Mouse (Mus musculus): ENCODE data around the gene Farp1.

Gene Farp1

DNA sequence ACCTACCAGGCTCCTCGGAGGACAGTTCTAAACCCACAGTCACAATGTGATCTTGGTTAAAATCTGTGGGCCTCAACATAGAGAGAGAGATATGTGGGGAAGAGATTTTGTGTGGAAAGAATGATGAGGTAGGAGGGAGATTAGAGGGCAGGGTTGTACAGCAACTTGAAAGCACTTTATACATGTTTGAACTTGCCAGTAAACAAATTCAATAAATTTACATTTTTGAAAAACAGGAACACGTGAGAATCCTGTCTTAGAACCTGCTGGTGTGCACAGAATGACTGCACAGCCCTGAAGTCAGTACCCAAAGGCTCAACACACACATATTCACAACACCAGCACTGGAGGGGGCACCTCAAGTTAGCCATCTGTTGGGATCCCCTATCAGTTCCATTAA lies 276.1 kb downstream of the Farp1 start:
- DNase-seq (ENCODE audit: low read depth, low spot score), result no peak

DNA sequence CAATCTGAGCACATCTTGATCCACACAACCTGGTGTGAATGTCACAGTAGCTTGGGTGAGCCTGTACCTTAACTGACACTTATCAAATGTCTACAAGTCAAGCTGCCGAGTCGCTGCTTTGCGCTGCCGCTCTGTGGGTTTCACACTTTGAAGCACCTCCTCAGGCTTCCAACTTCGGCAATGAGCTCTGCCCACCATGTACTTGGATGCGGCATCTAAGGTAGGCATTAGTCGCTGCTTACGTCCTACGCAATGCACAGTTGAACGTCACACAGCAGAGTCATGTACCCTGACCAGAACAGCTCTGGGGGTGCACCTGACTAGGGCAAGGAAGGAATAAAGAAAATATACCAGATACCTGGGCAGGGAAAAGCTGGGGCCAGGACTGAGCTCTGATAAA lies 278.3 kb downstream of the Farp1 start:
- DNase-seq (ENCODE audit: low read depth, low spot score), result no peak

DNA sequence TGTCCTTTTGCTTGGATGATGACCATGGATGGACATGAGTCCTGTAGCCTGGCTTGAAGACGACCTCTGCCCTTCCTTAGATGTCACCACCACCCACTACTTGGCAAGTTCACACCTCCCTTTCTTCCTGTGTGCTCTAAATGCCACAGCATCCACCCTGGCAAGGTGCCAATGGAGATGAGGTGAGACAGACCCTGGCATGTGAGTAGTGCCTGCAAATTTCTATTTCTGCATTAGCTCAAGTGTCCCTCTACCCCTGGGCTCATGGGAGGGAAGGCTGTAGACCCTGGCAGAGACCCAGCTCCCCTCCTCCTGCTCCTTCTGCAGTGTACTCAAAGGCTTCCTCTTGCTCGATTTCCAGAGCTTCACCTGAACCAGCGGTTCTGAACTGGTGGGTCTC lies 279.9 kb downstream of the Farp1 start:
- no peak for DNase-seq (ENCODE audit: low read depth, low spot score)

DNA sequence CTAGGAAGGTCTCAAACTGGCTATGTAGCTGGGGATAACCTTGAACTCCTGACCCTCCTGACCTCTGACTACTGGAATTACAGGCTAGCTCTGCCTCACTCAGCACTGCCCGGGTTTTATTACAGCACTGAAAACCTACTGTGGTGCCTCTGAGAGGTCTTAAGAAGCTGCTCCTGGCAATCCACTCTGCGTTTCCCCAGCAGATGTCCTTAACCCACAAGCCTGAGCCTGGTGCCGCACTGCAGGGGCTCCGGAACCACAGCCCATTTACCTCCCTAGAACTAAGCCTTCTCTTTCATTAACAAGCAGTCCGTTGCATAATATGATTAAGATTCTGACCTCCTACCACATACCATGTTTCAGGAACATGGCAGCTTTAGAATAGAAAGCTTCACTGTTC lies 281.1 kb downstream of the Farp1 start:
- DNase-seq (ENCODE audit: low read depth, low spot score), result no peak

DNA sequence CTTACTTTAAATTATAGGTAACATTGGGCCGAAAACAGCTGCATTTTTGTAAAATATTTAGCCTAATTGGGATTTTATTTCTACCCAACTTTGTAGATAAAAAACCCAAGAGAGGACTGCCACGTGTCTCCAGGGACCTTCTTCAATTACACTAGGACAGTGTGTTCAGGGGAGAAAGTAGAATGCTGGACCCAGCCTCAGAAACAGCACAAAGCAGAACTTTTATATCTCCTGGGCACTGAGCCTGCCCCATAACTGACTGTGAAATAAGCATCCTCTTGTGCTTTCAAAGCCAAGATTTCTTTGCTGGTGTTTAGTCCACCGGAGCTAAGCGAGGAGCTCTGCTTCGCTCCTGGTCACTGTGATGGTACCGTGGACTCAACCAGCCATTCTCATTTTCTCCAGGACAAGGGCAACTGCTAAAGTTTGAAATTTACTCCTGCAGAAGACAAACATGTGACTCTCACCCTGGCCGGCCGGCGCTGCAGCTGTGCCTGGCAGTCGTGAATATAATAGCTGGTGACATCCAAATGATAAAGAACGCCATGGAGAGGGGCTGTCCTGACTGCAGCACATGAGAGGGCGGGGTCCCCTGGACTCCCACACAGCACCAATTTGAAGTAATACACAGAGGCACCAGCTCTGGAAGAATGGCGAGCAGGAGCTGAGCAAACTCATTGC lies 281.8 kb downstream of the Farp1 start:
- DNase-seq (ENCODE audit: low read depth, low spot score), result no peak

DNA sequence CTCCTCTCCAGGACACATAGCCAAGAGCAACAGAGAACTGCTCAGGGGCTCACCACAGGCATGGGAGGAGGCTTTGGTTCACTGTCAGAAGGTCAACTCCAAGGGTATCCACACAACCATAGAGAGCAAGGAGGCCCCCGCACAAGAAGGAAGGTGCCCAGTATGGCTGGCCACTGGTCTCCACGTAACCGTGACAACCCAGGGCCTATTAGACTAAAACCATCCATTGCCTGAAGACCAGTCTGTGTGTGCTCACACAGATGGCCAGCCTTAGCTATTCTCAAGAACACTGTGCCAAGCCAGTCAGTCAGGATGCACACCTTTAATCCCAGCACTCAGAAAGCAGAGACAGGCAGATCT lies 282.3 kb downstream of the Farp1 start:
- DNase-seq (ENCODE audit: low read depth, low spot score), result no peak

DNA sequence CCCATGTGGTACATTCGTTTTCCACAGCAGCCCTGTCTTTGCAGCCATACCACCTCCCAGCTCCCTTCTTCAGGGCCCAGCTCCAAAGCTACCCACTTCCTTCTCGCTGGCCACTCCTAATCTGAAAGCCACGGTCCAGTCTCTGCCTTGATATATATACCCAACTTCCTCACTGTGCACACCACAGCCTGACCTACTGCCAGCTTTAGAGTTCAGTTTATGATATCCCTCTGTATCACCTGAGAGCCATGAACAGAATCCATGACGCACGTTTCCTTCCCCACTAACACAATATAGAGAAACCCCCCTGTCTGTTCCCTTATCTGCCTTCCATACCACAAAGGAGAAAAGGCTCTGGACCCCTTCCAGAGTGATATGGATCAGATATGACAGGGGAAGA lies 283.4 kb downstream of the Farp1 start:
- DNase-seq (ENCODE audit: low read depth, low spot score), result no peak

DNA sequence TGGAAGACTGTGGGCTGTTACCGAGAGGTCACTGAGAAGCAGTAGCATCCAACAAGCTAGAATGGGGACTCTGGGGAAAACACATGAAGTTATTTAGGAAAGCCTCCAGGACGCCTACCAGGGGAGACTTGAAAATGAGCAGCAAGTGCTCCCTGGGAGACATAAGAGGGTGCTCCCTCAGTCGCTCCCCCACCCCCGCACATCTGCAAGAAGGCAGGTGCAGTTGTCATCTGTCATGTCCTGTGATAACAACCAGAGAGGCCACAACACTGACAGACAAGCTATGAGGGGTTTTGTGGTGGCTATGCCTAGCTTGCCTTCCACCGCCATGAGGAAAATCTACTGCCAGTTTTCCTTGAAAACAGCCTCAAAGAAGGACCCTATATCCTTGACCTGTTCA lies 287.1 kb downstream of the Farp1 start:
- DNase-seq (ENCODE audit: low read depth, low spot score), result no peak

DNA sequence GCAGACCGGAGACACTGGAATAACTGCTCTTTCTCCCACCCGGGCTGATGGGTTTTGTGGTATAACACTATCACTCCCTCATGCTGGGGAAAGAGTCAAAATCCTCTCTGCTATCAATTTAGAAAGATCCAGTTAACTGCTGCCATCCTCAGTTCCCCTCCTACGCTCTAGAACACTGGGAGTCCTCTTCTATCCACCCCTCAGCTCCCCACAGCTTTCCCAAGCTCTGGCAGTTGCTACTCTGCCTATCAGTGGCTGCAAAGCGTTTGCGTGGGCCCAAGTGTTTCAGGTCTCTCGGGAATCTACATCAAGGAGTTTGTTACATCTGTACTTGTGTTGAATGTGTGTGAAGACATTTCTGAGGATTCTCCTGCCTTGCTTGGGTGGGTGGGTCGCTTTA lies 287.6 kb downstream of the Farp1 start:
- no peak for DNase-seq (ENCODE audit: low read depth, low spot score)

DNA sequence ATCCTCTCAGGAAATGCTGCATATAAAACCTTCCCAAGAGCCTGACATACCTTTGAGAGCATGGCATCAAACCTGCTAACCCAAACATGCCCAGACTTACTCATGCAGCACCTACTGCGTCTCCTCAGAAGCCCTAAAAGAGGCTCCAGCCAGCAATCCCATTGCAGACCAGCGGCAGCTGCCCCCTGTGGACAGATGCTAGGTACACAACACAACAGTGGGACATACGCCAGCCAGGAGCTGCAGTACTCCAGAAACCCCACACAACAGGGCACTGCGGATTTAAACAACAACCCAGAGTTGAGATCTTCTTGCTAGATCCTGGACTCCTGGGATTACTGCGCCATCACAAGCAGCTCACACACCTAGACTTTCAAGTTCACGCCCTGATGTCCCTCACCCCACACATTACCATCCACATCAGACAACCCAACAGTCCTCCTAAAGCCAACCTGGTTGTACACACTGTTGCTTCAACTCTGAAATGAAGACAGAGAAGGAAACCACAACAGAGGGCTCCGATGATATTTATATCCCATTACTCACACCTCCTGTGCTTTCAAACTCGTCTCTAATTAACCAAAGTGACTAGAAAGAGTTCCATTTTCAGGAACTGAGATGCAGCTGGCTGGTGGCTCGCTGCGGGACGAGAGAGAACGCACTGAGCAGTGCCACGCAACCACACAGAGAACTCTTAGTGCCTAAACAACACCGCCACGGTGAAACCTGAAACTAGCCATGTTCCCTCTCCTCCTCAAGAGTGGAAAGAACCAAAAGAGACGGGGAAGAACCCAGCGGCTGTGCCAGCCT lies 289.7 kb downstream of the Farp1 start:
- DNase-seq (ENCODE audit: low read depth, low spot score), result no peak

DNA sequence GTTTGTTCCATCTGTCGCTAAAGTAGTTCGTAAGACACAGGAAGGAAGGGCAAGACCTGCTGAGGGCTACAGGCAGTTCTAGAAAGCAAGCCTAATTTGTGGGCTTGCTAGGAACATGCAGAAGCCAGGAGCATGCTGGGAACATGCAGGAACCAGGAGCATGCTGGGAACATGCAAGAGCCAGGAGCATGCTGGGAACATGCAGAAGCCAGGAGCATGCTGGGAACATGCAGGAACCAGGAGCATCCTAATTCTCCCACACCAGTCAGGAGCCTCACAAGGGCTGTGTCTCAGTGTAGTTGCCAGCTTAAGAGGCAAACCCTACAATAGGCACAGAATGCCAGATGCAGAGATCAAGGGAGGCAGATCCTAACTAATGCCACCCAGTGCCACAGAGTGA lies 291.4 kb downstream of the Farp1 start:
- DNase-seq (ENCODE audit: low read depth, low spot score), result no peak

DNA sequence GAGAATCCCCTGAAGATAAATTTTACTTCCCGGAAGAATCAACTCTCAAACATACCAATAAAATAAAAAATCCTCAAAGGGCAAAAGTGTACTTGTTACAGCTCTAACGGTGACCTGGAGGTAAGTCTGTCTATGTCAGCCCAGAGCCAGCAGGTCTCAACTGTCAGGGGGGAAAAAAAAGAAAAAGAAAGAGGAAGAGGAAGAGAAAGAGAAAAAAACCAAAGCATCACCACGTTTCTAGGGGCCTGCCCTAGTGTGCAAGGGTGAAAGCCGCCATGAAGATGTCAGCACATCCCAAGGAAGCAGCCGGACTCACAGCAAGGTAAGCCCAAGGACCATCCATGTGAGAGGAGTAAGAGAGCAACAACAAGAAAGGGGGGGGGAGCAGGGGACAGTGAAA lies 293.9 kb downstream of the Farp1 start:
- DNase-seq (ENCODE audit: low read depth, low spot score), result no peak

DNA sequence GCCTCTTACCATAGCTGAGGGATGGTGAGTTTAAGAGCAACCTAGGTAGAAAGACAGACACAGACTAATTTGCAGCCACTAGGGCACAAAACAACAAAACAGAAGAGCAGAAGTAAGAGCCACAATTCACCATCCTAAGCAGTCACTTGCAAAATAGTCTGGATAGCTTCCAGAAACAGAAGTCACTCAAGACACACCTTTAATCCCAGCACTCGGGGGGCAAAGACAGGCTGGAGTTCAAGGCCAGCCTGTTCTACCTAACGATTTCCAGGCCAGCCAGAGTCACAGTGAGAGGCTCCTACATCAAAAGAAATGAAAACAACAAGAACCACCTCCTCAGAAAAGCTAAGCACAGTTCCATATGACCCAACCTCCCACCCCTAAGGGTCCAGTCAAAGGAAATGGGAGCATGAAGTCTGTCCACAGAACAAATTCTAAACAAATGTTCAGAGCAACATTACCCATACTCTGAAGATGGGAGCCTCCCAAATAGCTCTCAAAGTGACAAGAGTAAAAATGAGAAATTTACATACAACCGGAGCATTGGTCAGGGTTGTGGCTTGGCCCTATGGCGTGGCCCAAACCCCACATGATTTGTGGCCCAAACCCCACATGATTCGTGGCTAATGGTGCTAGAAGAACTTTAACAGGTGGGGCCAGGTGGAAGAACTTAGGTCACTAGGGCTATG lies 294.5 kb downstream of the Farp1 start:
- no peak for DNase-seq (ENCODE audit: low read depth, low spot score)

DNA sequence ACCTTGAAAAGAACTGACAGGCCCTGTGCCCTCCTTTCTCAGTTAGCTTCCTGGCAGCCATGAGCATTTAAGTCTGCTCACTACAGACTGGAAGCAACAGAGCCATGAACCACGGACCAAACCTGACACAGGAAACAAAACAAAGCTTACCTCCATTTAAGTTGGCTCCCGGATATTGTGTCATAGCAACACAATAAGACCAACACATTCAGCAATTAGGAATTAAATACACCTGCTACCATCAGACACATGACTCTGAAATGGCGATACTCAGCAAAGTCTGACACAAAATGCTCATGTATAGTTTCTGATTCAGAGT lies 295.0 kb downstream of the Farp1 start:
- no peak for DNase-seq (ENCODE audit: low read depth, low spot score)
